Mouse (Mus musculus) activated CD4-positive, CD25-positive, alpha-beta regulatory T cell, adult 9 weeks (primary cell): ENCODE measurements around the gene Olfr1307. TPM values are rescaled to one million over a fixed set of nuclear protein-coding genes. Genes with fewer than 3 reads are reported as not detected.

Source experiments
- polyA plus RNA-seq: library from polyadenylated mRNA; unstranded; fragments of 100-300 nt; shearing (Covaris generic); gene quantifications from one replicate; pipeline ENCODE4 v1.2.1, GENCODE M21; 2017

The Olfr1307 gene
- 0.07 TPM for polyA plus RNA-seq

GRCm38 (mm10) chr2:111949340-111949739 is at the start of gene Olfr1307:
Gene Olfr1307, minus strand, starts transcription at chr2:111949440.

GRCm38 (mm10) chr2:111990181-111990580 is 40.9 kb upstream of the Olfr1307 start, which contains the start of gene Olfr1309:
Gene Olfr1309, minus strand, starts transcription at chr2:111990281.

GRCm38 (mm10) chr2:111964844-111965243 is 15.6 kb upstream of the Olfr1307 start, which contains the start of gene Olfr1308:
Gene Olfr1308, minus strand, starts transcription at chr2:111964944.

GRCm38 (mm10) chr2:111916171-111916570 is 33.1 kb downstream of the Olfr1307 start, which contains the start of gene Olfr1306:
Gene Olfr1306, minus strand, starts transcription at chr2:111916271.

Other genes starting within 250 kb of the Olfr1307 start
- gene Olfr1301, start 198.4 kb downstream of the Olfr1307 start, polyA plus RNA-seq: not detected
- gene Olfr1302, start 172.0 kb downstream of the Olfr1307 start, polyA plus RNA-seq: not detected
- not detected for gene Olfr1303, start 129.1 kb downstream of the Olfr1307 start, polyA plus RNA-seq
- gene Olfr1305, start 72.3 kb downstream of the Olfr1307 start, polyA plus RNA-seq: not detected
- gene Olfr1306, start 33.2 kb downstream of the Olfr1307 start, polyA plus RNA-seq: not detected
- not detected for gene Olfr1308, start 15.5 kb upstream of the Olfr1307 start, polyA plus RNA-seq
- not detected for gene Olfr1309, start 40.8 kb upstream of the Olfr1307 start, polyA plus RNA-seq
- not detected for gene Olfr1310, start 63.3 kb upstream of the Olfr1307 start, polyA plus RNA-seq
- not detected for gene Olfr1311, start 75.0 kb upstream of the Olfr1307 start, polyA plus RNA-seq
- gene Olfr1312, start 100.8 kb upstream of the Olfr1307 start, polyA plus RNA-seq: not detected
- not detected for gene Olfr1313, start 128.4 kb upstream of the Olfr1307 start, polyA plus RNA-seq
- gene Olfr1314, start 147.3 kb upstream of the Olfr1307 start, polyA plus RNA-seq: not detected
- gene Olfr1315-ps1, start 166.0 kb upstream of the Olfr1307 start, polyA plus RNA-seq: not detected
- not detected for gene Olfr1316, start 185.5 kb upstream of the Olfr1307 start, polyA plus RNA-seq
- gene Olfr1317, start 190.9 kb upstream of the Olfr1307 start, polyA plus RNA-seq: not detected
- not detected for gene Olfr1318, start 204.8 kb upstream of the Olfr1307 start, polyA plus RNA-seq